Mouse (Mus musculus): Measurements from ENCODE around the gene Stk4. TPM values are rescaled to one million over a fixed set of nuclear protein-coding genes. Genes with fewer than 3 reads are reported as not detected.

Stk4 gene
- polyA plus RNA-seq (2015; fragmentation: Nextera tagmentation; extraction: Ambion mirVana), result 16.3 and 17.4 TPM in 2 replicates

GRCm38 (mm10) chr2:164070142-164070764 lies at the start of gene Stk4:
Stk4 (plus strand) TSS chr2:164070322.
- H3K9ac ChIP-seq (ENCODE audit: low read depth, low read length), result peak within 1 kb of the TSS; percentile 94
- H3K4me2 ChIP-seq (ENCODE audit: low read length), result peak within 1 kb of the TSS; percentile 60
- H3K4me3 ChIP-seq (ENCODE audit: low read length), result peak within 1 kb of the TSS; percentile 95
- no peaks in the 10 kb centered on the region for H3K9me3 ChIP-seq (ENCODE audit: control insufficient read depth, low read length)
- ATAC-seq, result peak; percentile 43; the same call in 1 of the 2 replicates
- H3K27me3 ChIP-seq (replicated peaks; ENCODE audit: control insufficient read depth, insufficient read depth, low read length), result no peaks in the 10 kb centered on the region
- 1% methylated on average over 45 of the region's 45 CpGs for WGBS
- peaks cover 2% of the 10 kb centered on the region; the same call in 1 of the 2 replicates for H3K36me3 ChIP-seq (ENCODE audit: control insufficient read depth, insufficient read depth, low read length)
- H3K4me1 ChIP-seq (ENCODE audit: control insufficient read depth, insufficient read depth, low read depth, low read length), result peaks cover 17% of the 10 kb centered on the region
- peak within 1 kb of the TSS; percentile 84 for H3K27ac ChIP-seq (ENCODE audit: low read depth, low read length)

GRCm38 (mm10) chr2:164022104-164022503 lies 48.0 kb upstream of the Stk4 start:
- H3K4me1 ChIP-seq (ENCODE audit: control insufficient read depth, insufficient read depth, low read depth, low read length), result no peaks in the 10 kb centered on the region
- WGBS, result 56% methylated on average over 2 of the region's 2 CpGs
- ATAC-seq, result no peak

GRCm38 (mm10) chr2:164025150-164025549 lies 45.0 kb upstream of the Stk4 start, which contains the start of gene Pabpc1l:
Pabpc1l (plus strand) TSS chr2:164025450.
- no peak within 1 kb of the TSS for H3K27ac ChIP-seq (ENCODE audit: low read depth, low read length)
- no peaks in the 10 kb centered on the region for H3K27me3 ChIP-seq (replicated peaks; ENCODE audit: control insufficient read depth, insufficient read depth, low read length)
- H3K4me2 ChIP-seq (ENCODE audit: low read length), result no peak within 1 kb of the TSS
- H3K4me3 ChIP-seq (ENCODE audit: low read length), result no peak within 1 kb of the TSS
- WGBS, result 85% methylated on average over 14 of the region's 16 CpGs
- H3K36me3 ChIP-seq (ENCODE audit: control insufficient read depth, insufficient read depth, low read length), result no peaks in the 10 kb centered on the region
- H3K9ac ChIP-seq (ENCODE audit: low read depth, low read length), result no peak within 1 kb of the TSS
- no peaks in the 10 kb centered on the region for H3K9me3 ChIP-seq (ENCODE audit: control insufficient read depth, low read length)
- no peaks in the 10 kb centered on the region for H3K4me1 ChIP-seq (ENCODE audit: control insufficient read depth, insufficient read depth, low read depth, low read length)
- no peak for ATAC-seq

More at GRCm38 (mm10) chr2:164022104-164022503, 48.0 kb upstream of the Stk4 start:
- Histone ChIP-seq H3K9me3 (ENCODE audit: control insufficient read depth, low read length) (no peaks in the 10 kb centered on the region), H3K27ac (ENCODE audit: low read depth, low read length) (no peak overlapping the region), H3K36me3 (ENCODE audit: control insufficient read depth, insufficient read depth, low read length) (peaks cover 18% of the 10 kb centered on the region), H3K4me2 (ENCODE audit: low read length) (no peak overlapping the region), H3K27me3 (replicated peaks; ENCODE audit: control insufficient read depth, insufficient read depth, low read length) (no peaks in the 10 kb centered on the region), H3K9ac (ENCODE audit: low read depth, low read length) (no peak overlapping the region), H3K4me3 (ENCODE audit: low read length) (no peak overlapping the region)

- Histone ChIP-seq H3K4me2 (ENCODE audit: low read length) (no peak overlapping the region), H3K27me3 (replicated peaks; ENCODE audit: control insufficient read depth, insufficient read depth, low read length) (no peaks in the 10 kb centered on the region), H3K9me3 (ENCODE audit: control insufficient read depth, low read length) (no peaks in the 10 kb centered on the region), H3K27ac (ENCODE audit: low read depth, low read length) (no peak overlapping the region), H3K4me3 (ENCODE audit: low read length) (no peak overlapping the region), H3K36me3 (ENCODE audit: control insufficient read depth, insufficient read depth, low read length) (no peaks in the 10 kb centered on the region), H3K9ac (ENCODE audit: low read depth, low read length) (no peak overlapping the region), H3K4me1 (ENCODE audit: control insufficient read depth, insufficient read depth, low read depth, low read length) (no peaks in the 10 kb centered on the region)
- ATAC-seq, result no peak
- WGBS, result 85% methylated on average over 10 of the region's 10 CpGs
Measured at GRCm38 (mm10) chr2:164031147-164031546, 39.0 kb upstream of the Stk4 start.

GRCm38 (mm10) chr2:164032973-164033372 lies 37.1 kb upstream of the Stk4 start:
- Histone ChIP-seq H3K4me1 (ENCODE audit: control insufficient read depth, insufficient read depth, low read depth, low read length) (no peaks in the 10 kb centered on the region), H3K9ac (ENCODE audit: low read depth, low read length) (no peak overlapping the region), H3K27ac (ENCODE audit: low read depth, low read length) (no peak overlapping the region), H3K4me3 (ENCODE audit: low read length) (no peak overlapping the region), H3K9me3 (ENCODE audit: control insufficient read depth, low read length) (no peaks in the 10 kb centered on the region), H3K4me2 (ENCODE audit: low read length) (no peak overlapping the region), H3K36me3 (ENCODE audit: control insufficient read depth, insufficient read depth, low read length) (no peaks in the 10 kb centered on the region), H3K27me3 (replicated peaks; ENCODE audit: control insufficient read depth, insufficient read depth, low read length) (no peaks in the 10 kb centered on the region)
- ATAC-seq, result no peak
- 89% methylated on average over 3 of the region's 3 CpGs for WGBS

- H3K27ac ChIP-seq (ENCODE audit: low read depth, low read length), result no peak overlapping the region
- peak; percentile 45; the same call in 1 of the 2 replicates for ATAC-seq
- 54% methylated on average over 10 of the region's 10 CpGs for WGBS
Measured at GRCm38 (mm10) chr2:164036520-164037019, 33.6 kb upstream of the Stk4 start.

GRCm38 (mm10) chr2:164038407-164039028 lies 31.6 kb upstream of the Stk4 start:
- ATAC-seq, result no peak
- Histone ChIP-seq H3K36me3 (ENCODE audit: control insufficient read depth, insufficient read depth, low read length) (no peaks in the 10 kb centered on the region), H3K9ac (ENCODE audit: low read depth, low read length) (no peak overlapping the region), H3K4me2 (ENCODE audit: low read length) (no peak overlapping the region), H3K4me3 (ENCODE audit: low read length) (no peak overlapping the region), H3K9me3 (ENCODE audit: control insufficient read depth, low read length) (no peaks in the 10 kb centered on the region), H3K27me3 (replicated peaks; ENCODE audit: control insufficient read depth, insufficient read depth, low read length) (no peaks in the 10 kb centered on the region), H3K4me1 (ENCODE audit: control insufficient read depth, insufficient read depth, low read depth, low read length) (no peaks in the 10 kb centered on the region), H3K27ac (ENCODE audit: low read depth, low read length) (no peak overlapping the region)
- 93% methylated on average over 1 of the region's 1 CpGs for WGBS

More at GRCm38 (mm10) chr2:164036520-164037019, 33.6 kb upstream of the Stk4 start:
- no peaks in the 10 kb centered on the region for H3K9me3 ChIP-seq (ENCODE audit: control insufficient read depth, low read length)
- no peaks in the 10 kb centered on the region for H3K36me3 ChIP-seq (ENCODE audit: control insufficient read depth, insufficient read depth, low read length)
- no peak overlapping the region for H3K4me3 ChIP-seq (ENCODE audit: low read length)
- H3K4me2 ChIP-seq (ENCODE audit: low read length), result no peak overlapping the region
- H3K27me3 ChIP-seq (replicated peaks; ENCODE audit: control insufficient read depth, insufficient read depth, low read length), result no peaks in the 10 kb centered on the region
- no peak overlapping the region for H3K9ac ChIP-seq (ENCODE audit: low read depth, low read length)
- H3K4me1 ChIP-seq (ENCODE audit: control insufficient read depth, insufficient read depth, low read depth, low read length), result no peaks in the 10 kb centered on the region

GRCm38 (mm10) chr2:164040949-164041348 lies 29.2 kb upstream of the Stk4 start:
- no peak overlapping the region for H3K27ac ChIP-seq (ENCODE audit: low read depth, low read length)
- no peak overlapping the region for H3K4me3 ChIP-seq (ENCODE audit: low read length)
- no peak overlapping the region for H3K9ac ChIP-seq (ENCODE audit: low read depth, low read length)
- H3K27me3 ChIP-seq (replicated peaks; ENCODE audit: control insufficient read depth, insufficient read depth, low read length), result no peaks in the 10 kb centered on the region
- H3K4me1 ChIP-seq (ENCODE audit: control insufficient read depth, insufficient read depth, low read depth, low read length), result no peaks in the 10 kb centered on the region
- no peaks in the 10 kb centered on the region for H3K36me3 ChIP-seq (ENCODE audit: control insufficient read depth, insufficient read depth, low read length)
- H3K4me2 ChIP-seq (ENCODE audit: low read length), result no peak overlapping the region
- no peak for ATAC-seq
- WGBS, result 88% methylated on average over 6 of the region's 6 CpGs
- no peaks in the 10 kb centered on the region for H3K9me3 ChIP-seq (ENCODE audit: control insufficient read depth, low read length)

GRCm38 (mm10) chr2:164041523-164041922 lies 28.6 kb upstream of the Stk4 start:
- ATAC-seq, result no peak
- Histone ChIP-seq H3K4me1 (ENCODE audit: control insufficient read depth, insufficient read depth, low read depth, low read length) (no peaks in the 10 kb centered on the region), H3K36me3 (ENCODE audit: control insufficient read depth, insufficient read depth, low read length) (no peaks in the 10 kb centered on the region), H3K4me2 (ENCODE audit: low read length) (no peak overlapping the region), H3K9me3 (ENCODE audit: control insufficient read depth, low read length) (no peaks in the 10 kb centered on the region), H3K27me3 (replicated peaks; ENCODE audit: control insufficient read depth, insufficient read depth, low read length) (no peaks in the 10 kb centered on the region), H3K9ac (ENCODE audit: low read depth, low read length) (no peak overlapping the region), H3K4me3 (ENCODE audit: low read length) (no peak overlapping the region), H3K27ac (ENCODE audit: low read depth, low read length) (no peak overlapping the region)
- WGBS, result 85% methylated on average over 2 of the region's 2 CpGs

All from hindbrain, embryonic 16.5 days (tissue).